Mouse (Mus musculus) midbrain, embryonic 16.5 days (tissue): ENCODE data around the gene Evi2b. TPM values are rescaled to one million over a fixed set of nuclear protein-coding genes. Genes with fewer than 3 reads are reported as not detected.

ENCODE experiments used
- ATAC-seq: fragments of 200-750 bp; cut with Nextera tagmentation; 2 replicates; pipeline ENCODE4 v1.8.0; 2017; ENCODE audit warnings: moderate TSS enrichment
- H3K27ac ChIP-seq: fragments of 300-500 bp; sonication (generic); 2 replicates; pipeline ENCODE4 v1.5.1; 2014; ENCODE audit warnings: mild to moderate bottlenecking, low read length, mixed read lengths
- H3K27me3 ChIP-seq: fragments of 300-500 bp; sonication (generic); 2 replicates; pipeline ENCODE4 v1.6.1; 2014; ENCODE audit warnings: low read depth, low read length, mixed read lengths; ENCODE audit not compliant: control insufficient read depth, insufficient read depth
- H3K36me3 ChIP-seq: fragments of 300-500 bp; sonication (generic); 2 replicates; pipeline ENCODE4 v1.6.1; 2014; ENCODE audit warnings: mild to moderate bottlenecking, low read length, moderate library complexity, mixed read lengths; ENCODE audit not compliant: control insufficient read depth, insufficient read depth
- H3K4me1 ChIP-seq: fragments of 300-500 bp; sonication (generic); 2 replicates; pipeline ENCODE4 v1.6.1; 2014; ENCODE audit warnings: mild to moderate bottlenecking, low read length, mixed read lengths; ENCODE audit not compliant: control insufficient read depth, insufficient read depth
- H3K4me2 ChIP-seq: fragments of 300-500 bp; sonication (generic); 2 replicates; pipeline ENCODE4 v1.6.1; 2014; ENCODE audit warnings: mild to moderate bottlenecking, low read length, mixed read lengths
- H3K4me3 ChIP-seq: fragments of 300-500 bp; sonication (generic); 2 replicates; pipeline ENCODE4 v1.5.1; 2014; ENCODE audit warnings: low read depth, mild to moderate bottlenecking, low read length, moderate library complexity, mixed read lengths
- H3K9ac ChIP-seq: fragments of 300-500 bp; sonication (generic); 2 replicates; pipeline ENCODE4 v1.6.1; 2014; ENCODE audit warnings: low read depth, low read length, mixed read lengths
- H3K9me3 ChIP-seq: fragments of 300-500 bp; sonication (generic); replicated peaks from 2 replicates; pipeline ENCODE4 v1.6.1; 2014; ENCODE audit warnings: mild to moderate bottlenecking, low read length, mixed read lengths; ENCODE audit not compliant: control insufficient read depth, poor library complexity, severe bottlenecking
- WGBS: fragments of 180-500 bp; shearing (Covaris S2); extraction: QIAGEN DNeasy Blood & Tissue Kit; methylation state at CpG from one replicate; pipeline ENCODE4 v1.1.7; 2014; 5-methylcytosine and 5-hydroxymethylcytosine counted together
- polyA plus RNA-seq: library from polyadenylated mRNA; unstranded; fragments of >200 nt; fragmentation: Nextera tagmentation; extraction: Ambion mirVana; gene quantifications from 2 replicates; pipeline ENCODE4 v1.2.1, GENCODE M21; 2015

Evi2b gene
- polyA plus RNA-seq, 1 experiment from 2014 or later: not detected

- H3K4me3 ChIP-seq: no peak overlapping the region
- WGBS: 94% methylated on average over 5 of the region's 5 CpGs
- H3K36me3 ChIP-seq: no peaks in the 10 kb centered on the region; the same call in 1 of the 2 replicates
- no peak overlapping the region for H3K9ac ChIP-seq
- no peak for ATAC-seq
- no peaks in the 10 kb centered on the region for H3K27me3 ChIP-seq
- no peaks in the 10 kb centered on the region for H3K9me3 ChIP-seq
- H3K4me1 ChIP-seq: no peaks in the 10 kb centered on the region
- no peak overlapping the region for H3K27ac ChIP-seq
- H3K4me2 ChIP-seq: no peak overlapping the region
These were observed 4.3 kb upstream of the Evi2b start for GRCm38 (mm10) chr11:79527739-79528384.

GRCm38 (mm10) chr11:79527015-79527738 is 3.6 kb upstream of the Evi2b start:
- 84% methylated on average over 15 of the region's 15 CpGs for WGBS
- no peak overlapping the region for H3K9ac ChIP-seq
- no peaks in the 10 kb centered on the region for H3K27me3 ChIP-seq
- H3K4me1 ChIP-seq: no peaks in the 10 kb centered on the region
- no peak for ATAC-seq
- H3K36me3 ChIP-seq: no peaks in the 10 kb centered on the region
- no peak overlapping the region for H3K4me3 ChIP-seq
- no peaks in the 10 kb centered on the region for H3K9me3 ChIP-seq
- no peak overlapping the region for H3K4me2 ChIP-seq
- no peak overlapping the region for H3K27ac ChIP-seq

- WGBS: 93% methylated on average over 3 of the region's 3 CpGs
These were observed 3.0 kb upstream of the Evi2b start for GRCm38 (mm10) chr11:79526549-79526948.

GRCm38 (mm10) chr11:79524310-79524575 is 681 bp upstream of the Evi2b start:
- 92% methylated on average over 1 of the region's 1 CpGs for WGBS
- H3K4me1 ChIP-seq: no peaks in the 10 kb centered on the region
- H3K27me3 ChIP-seq: no peaks in the 10 kb centered on the region

More at GRCm38 (mm10) chr11:79526549-79526948, 3.0 kb upstream of the Evi2b start:
- Histone ChIP-seq H3K27ac (no peak overlapping the region), H3K36me3 (no peaks in the 10 kb centered on the region), H3K4me3 (no peak overlapping the region), H3K4me1 (no peaks in the 10 kb centered on the region), H3K9me3 (no peaks in the 10 kb centered on the region), H3K27me3 (no peaks in the 10 kb centered on the region), H3K4me2 (no peak overlapping the region), H3K9ac (no peak overlapping the region)
- no peak for ATAC-seq

GRCm38 (mm10) chr11:79522944-79523343 is 618 bp downstream of the Evi2b start:
- H3K9ac ChIP-seq: no peak overlapping the region
- WGBS: 97% methylated on average over 1 of the region's 1 CpGs
- no peaks in the 10 kb centered on the region for H3K4me1 ChIP-seq
- no peaks in the 10 kb centered on the region for H3K36me3 ChIP-seq
- no peak overlapping the region for H3K27ac ChIP-seq
- H3K4me2 ChIP-seq: no peak overlapping the region
- H3K9me3 ChIP-seq: no peaks in the 10 kb centered on the region
- no peak overlapping the region for H3K4me3 ChIP-seq
- no peaks in the 10 kb centered on the region for H3K27me3 ChIP-seq
- no peak for ATAC-seq

More at GRCm38 (mm10) chr11:79524310-79524575, 681 bp upstream of the Evi2b start:
- Histone ChIP-seq H3K27ac (no peak overlapping the region), H3K4me2 (no peak overlapping the region), H3K4me3 (no peak overlapping the region), H3K36me3 (no peaks in the 10 kb centered on the region), H3K9ac (no peak overlapping the region), H3K9me3 (no peaks in the 10 kb centered on the region)
- ATAC-seq: no peak

GRCm38 (mm10) chr11:79521930-79522329 is 1.6 kb downstream of the Evi2b start:
- H3K27ac ChIP-seq: no peak overlapping the region
- H3K9me3 ChIP-seq: no peaks in the 10 kb centered on the region
- no peak for ATAC-seq
- H3K4me1 ChIP-seq: no peaks in the 10 kb centered on the region
- H3K4me3 ChIP-seq: no peak overlapping the region
- no peaks in the 10 kb centered on the region for H3K27me3 ChIP-seq
- no peak overlapping the region for H3K4me2 ChIP-seq
- no peak overlapping the region for H3K9ac ChIP-seq
- no peaks in the 10 kb centered on the region for H3K36me3 ChIP-seq

GRCm38 (mm10) chr11:79520772-79521171 is 2.8 kb downstream of the Evi2b start:
- Histone ChIP-seq H3K36me3 (no peaks in the 10 kb centered on the region), H3K4me2 (no peak overlapping the region), H3K27ac (no peak overlapping the region), H3K4me3 (no peak overlapping the region), H3K4me1 (no peaks in the 10 kb centered on the region), H3K9ac (no peak overlapping the region), H3K27me3 (no peaks in the 10 kb centered on the region), H3K9me3 (no peaks in the 10 kb centered on the region)
- no peak for ATAC-seq

GRCm38 (mm10) chr11:79519878-79520291 is 3.7 kb downstream of the Evi2b start:
- 68% methylated on average over 1 of the region's 1 CpGs for WGBS
- no peaks in the 10 kb centered on the region for H3K27me3 ChIP-seq
- no peak overlapping the region for H3K4me3 ChIP-seq
- no peak for ATAC-seq
- H3K27ac ChIP-seq: no peak overlapping the region
- no peak overlapping the region for H3K9ac ChIP-seq
- H3K4me2 ChIP-seq: no peak overlapping the region
- no peaks in the 10 kb centered on the region for H3K4me1 ChIP-seq
- no peaks in the 10 kb centered on the region for H3K9me3 ChIP-seq
- H3K36me3 ChIP-seq: no peaks in the 10 kb centered on the region

- H3K36me3 ChIP-seq: no peaks in the 10 kb centered on the region
- ATAC-seq: no peak
- H3K4me1 ChIP-seq: no peaks in the 10 kb centered on the region
- no peak overlapping the region for H3K4me3 ChIP-seq
- no peak overlapping the region for H3K4me2 ChIP-seq
- 79% methylated on average over 6 of the region's 6 CpGs for WGBS
- H3K27ac ChIP-seq: no peak overlapping the region
- H3K9me3 ChIP-seq: no peaks in the 10 kb centered on the region
- H3K9ac ChIP-seq: no peak overlapping the region
- H3K27me3 ChIP-seq: no peaks in the 10 kb centered on the region
These were observed 4.3 kb downstream of the Evi2b start for GRCm38 (mm10) chr11:79519299-79519698.
